Mouse (Mus musculus): ENCODE measurements at regions not wholly inside any gene's neighbourhood (a gene's known extent, or its start where the extent isn't known, plus 50 kb on each side); places are given as distances from the start of the nearest gene placed in this dataset.
"Not testable (repeated sequence)": the region's sequence is repeated elsewhere in the genome, so short reads cannot be mapped to it uniquely, and the experiment has no call there.

- no peak for ATAC-seq
- no peaks in the 10 kb centered on the region for H3K27me3 ChIP-seq
- POLR2A ChIA-PET, result no interaction called here
- CTCF ChIA-PET, result no interaction called here
- no peak for TF ChIP-seq CTCF (IDR thresholded peaks at IDR 0.05)
- in situ Hi-C loops (cut with MboI; ENCODE audit: low pct_unique_long_range_greater_than_20kb), result no loop called here
- DNase-seq (ENCODE audit: low read depth, low spot score), result no peak
Measured at GRCm38 (mm10) chr12:29049801-29050200, 298.2 kb downstream of the Eipr1 start.

- POLR2A ChIA-PET, result no interaction called here
- ATAC-seq (no peak), DNase-seq (ENCODE audit: low read depth, low spot score) (no peak)
- CTCF ChIA-PET, result no interaction called here
- in situ Hi-C loops (cut with MboI; ENCODE audit: low pct_unique_long_range_greater_than_20kb), result no loop called here
- no peaks in the 10 kb centered on the region for H3K27me3 ChIP-seq
- TF ChIP-seq CTCF (IDR thresholded peaks at IDR 0.05), result no peak
Measured at GRCm38 (mm10) chr12:29050516-29051251, 299.1 kb downstream of the Eipr1 start.

DNA sequence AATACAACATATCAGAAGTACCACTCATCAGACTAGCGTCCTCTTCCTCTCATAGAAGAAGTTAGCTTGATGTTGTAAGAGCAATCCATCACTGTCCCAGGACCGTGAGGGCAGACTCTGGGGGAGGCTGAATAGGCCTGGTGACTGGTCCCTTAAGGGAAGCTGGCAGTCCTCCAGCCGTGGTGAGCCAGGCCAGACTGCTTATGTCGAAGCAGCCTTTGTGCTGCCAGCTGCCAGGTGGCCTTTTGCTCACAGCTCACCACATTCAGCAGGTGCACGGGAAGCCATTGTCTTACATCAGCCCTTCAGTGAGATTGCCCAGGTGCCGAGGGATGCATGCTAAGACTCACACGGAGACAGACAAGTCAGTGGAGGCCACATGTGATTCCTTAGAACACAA, 302.8 kb downstream of the Eipr1 start:
- CTCF ChIA-PET, result no interaction called here
- ATAC-seq, result no peak
- no peak for TF ChIP-seq CTCF (IDR thresholded peaks at IDR 0.05)
- DNase-seq (ENCODE audit: low read depth, low spot score), result no peak
- POLR2A ChIA-PET, result no interaction called here
- no peaks in the 10 kb centered on the region for H3K27me3 ChIP-seq
- in situ Hi-C loops (cut with MboI; ENCODE audit: low pct_unique_long_range_greater_than_20kb), result no loop called here

GRCm38 (mm10) chr12:29062025-29062637, 310.5 kb downstream of the Eipr1 start:
- ATAC-seq, result no peak
- DNase-seq (ENCODE audit: low read depth, low spot score), result no peak
- in situ Hi-C loops (cut with MboI; ENCODE audit: low pct_unique_long_range_greater_than_20kb), result no loop called here
- H3K27me3 ChIP-seq, result no peaks in the 10 kb centered on the region
- no peak for TF ChIP-seq CTCF (IDR thresholded peaks at IDR 0.05)
- CTCF ChIA-PET, result no interaction called here
- POLR2A ChIA-PET, result no interaction called here

DNA sequence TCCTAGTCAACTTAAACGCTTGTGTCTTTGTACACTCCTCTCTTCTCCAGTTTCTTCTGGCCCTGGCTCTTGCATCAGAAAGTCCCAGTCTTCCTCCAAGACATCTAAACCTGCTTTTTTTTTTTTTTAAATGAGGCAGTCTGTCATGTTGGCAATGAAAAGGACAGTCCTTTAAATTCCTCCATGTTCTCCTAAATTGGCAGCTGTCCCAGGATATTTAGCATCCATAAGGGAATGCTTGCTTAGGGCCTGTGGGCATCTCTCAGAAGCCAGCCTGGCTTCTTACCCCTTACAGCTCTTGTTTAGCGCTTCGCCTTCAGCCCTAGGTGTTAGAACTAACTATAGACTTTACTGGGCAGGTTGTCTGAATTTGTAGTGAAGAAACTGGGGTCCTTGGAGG, 311.2 kb downstream of the Eipr1 start:
- H3K27me3 ChIP-seq, result no peaks in the 10 kb centered on the region
- no peak for TF ChIP-seq CTCF (IDR thresholded peaks at IDR 0.05)
- DNase-seq (ENCODE audit: low read depth, low spot score) (no peak), ATAC-seq (no peak)
- in situ Hi-C loops (cut with MboI; ENCODE audit: low pct_unique_long_range_greater_than_20kb), result no loop called here
- POLR2A ChIA-PET, result no interaction called here
- CTCF ChIA-PET, result no interaction called here

- POLR2A ChIA-PET, result no interaction called here
Measured at GRCm38 (mm10) chr12:29068180-29068579, 316.6 kb downstream of the Eipr1 start.

GRCm38 (mm10) chr12:29075096-29075852, 323.7 kb downstream of the Eipr1 start:
- in situ Hi-C loops (cut with MboI; ENCODE audit: low pct_unique_long_range_greater_than_20kb), result no loop called here
- POLR2A ChIA-PET, result no interaction called here
- CTCF ChIA-PET, result no interaction called here
- H3K27me3 ChIP-seq, result no peaks in the 10 kb centered on the region
- no peak for TF ChIP-seq CTCF (IDR thresholded peaks at IDR 0.05)
- DNase-seq (ENCODE audit: low read depth, low spot score), result no peak
- ATAC-seq, result no peak

More at GRCm38 (mm10) chr12:29068180-29068579, 316.6 kb downstream of the Eipr1 start:
- ATAC-seq (no peak), DNase-seq (ENCODE audit: low read depth, low spot score) (no peak)
- no peaks in the 10 kb centered on the region for H3K27me3 ChIP-seq
- TF ChIP-seq CTCF (IDR thresholded peaks at IDR 0.05), result peak; percentile 45
- in situ Hi-C loops (cut with MboI; ENCODE audit: low pct_unique_long_range_greater_than_20kb), result no loop called here
- CTCF ChIA-PET, result interaction anchor here (1.1 kb wide), 1 partner anchor 13 kb away, joined by 3 read pairs; no protein-coding TSS in a partner anchor

DNA sequence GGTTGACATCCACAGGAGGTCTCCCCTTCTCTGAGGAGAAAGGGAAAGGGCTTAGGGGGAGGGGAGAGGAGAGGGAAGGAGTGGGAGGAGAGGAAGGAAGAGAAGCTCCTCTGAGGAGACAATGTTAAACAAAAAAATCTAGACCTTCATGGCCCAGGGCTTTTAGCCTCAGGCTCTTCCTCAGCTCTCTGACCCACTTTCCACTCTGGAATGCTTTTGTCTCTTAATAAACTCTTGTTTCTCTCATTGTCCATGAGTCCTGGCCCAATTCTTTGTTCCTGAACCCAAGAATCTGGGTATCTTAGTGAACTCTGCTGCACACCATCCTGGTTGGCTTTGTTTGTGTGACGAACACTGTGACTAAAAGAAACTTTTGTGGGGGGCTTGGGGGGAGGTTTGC, 325.0 kb downstream of the Eipr1 start:
- in situ Hi-C loops (cut with MboI; ENCODE audit: low pct_unique_long_range_greater_than_20kb), result no loop called here
- TF ChIP-seq CTCF (IDR thresholded peaks at IDR 0.05), result no peak
- DNase-seq (ENCODE audit: low read depth, low spot score), result no peak

DNA sequence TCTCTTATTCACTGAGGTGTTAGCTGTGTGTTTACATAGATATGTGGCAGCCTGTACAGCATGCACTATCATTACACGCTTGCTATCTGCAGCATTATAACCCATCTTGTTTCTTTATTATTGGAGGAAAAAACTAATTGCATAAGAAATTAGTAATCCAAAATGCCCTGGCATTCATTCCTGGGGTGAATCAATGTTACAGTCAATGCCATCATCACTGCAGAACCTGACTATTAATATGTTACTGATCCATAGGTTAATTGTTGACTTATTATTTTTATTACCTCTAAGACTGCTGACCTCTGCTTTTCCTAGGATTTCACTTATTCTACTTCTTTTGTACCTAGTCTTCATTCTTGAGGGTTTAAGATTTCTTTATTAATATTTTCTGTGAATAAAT, 327.4 kb downstream of the Eipr1 start:
- in situ Hi-C loops (cut with MboI; ENCODE audit: low pct_unique_long_range_greater_than_20kb), result no loop called here
- POLR2A ChIA-PET, result no interaction called here
- H3K27me3 ChIP-seq, result no peaks in the 10 kb centered on the region
- CTCF ChIA-PET, result no interaction called here
- no peak for TF ChIP-seq CTCF (IDR thresholded peaks at IDR 0.05)
- ATAC-seq (no peak), DNase-seq (ENCODE audit: low read depth, low spot score) (no peak)

More for the DNA sequence above, 325.0 kb downstream of the Eipr1 start:
- no peaks in the 10 kb centered on the region for H3K27me3 ChIP-seq
- ATAC-seq, result no peak
- CTCF ChIA-PET, result no interaction called here
- POLR2A ChIA-PET, result no interaction called here

DNA sequence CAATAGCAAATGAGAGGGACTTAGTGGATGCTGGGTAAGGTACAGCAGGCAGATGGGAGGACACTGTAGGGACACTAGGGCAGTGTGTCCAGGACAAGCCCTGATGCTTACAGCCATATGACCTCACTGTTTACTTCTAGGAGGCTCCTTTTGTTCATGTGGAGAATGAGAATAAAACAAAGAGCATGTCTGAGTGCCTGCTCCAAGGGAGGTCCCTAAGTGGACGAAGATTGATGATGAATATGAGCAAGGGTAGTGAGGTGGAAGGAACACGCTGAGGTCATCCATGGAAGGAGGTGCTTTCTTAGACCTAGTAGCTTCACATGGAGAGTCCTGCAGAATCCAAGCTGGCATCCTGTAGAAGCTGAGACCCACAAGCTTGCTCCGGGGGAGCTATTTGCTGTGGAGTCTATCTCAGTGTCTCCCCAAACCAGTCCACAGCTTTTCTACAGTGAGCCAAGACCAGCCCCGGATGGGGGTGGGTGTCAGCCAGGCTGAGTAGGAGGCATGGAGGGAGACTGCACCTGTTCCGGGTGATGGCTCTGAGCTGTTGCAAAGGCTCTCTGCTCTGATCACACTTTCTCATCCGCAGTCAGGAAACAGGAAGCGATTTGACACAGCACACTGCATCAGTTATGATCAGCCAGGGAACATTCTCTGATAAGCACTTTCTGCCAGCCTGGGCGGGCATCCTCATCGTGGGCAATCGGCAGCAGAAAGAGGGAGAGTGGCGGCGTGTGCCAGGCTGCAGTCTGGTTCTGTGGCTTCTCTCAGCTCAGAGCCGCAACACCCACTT, 332.0 kb downstream of the Eipr1 start:
- no peak for ATAC-seq
- no peak for DNase-seq (ENCODE audit: low read depth, low spot score)
- ChIA-PET CTCF (no interaction called here), POLR2A (no interaction called here)
- H3K27me3 ChIP-seq, result no peaks in the 10 kb centered on the region
- no peak for TF ChIP-seq CTCF (IDR thresholded peaks at IDR 0.05)
- in situ Hi-C loops (cut with MboI; ENCODE audit: low pct_unique_long_range_greater_than_20kb), result no loop called here

GRCm38 (mm10) chr12:29087245-29087644, 335.6 kb downstream of the Eipr1 start:
- H3K27me3 ChIP-seq; ATAC-seq; POLR2A ChIA-PET; in situ Hi-C loops (cut with MboI; ENCODE audit: low pct_unique_long_range_greater_than_20kb); CTCF ChIA-PET; DNase-seq (ENCODE audit: low read depth, low spot score): not testable (repeated sequence)

Measured in Patski (cell line).